Mouse (Mus musculus) kidney, adult 8-10 months (tissue): ENCODE results near the gene Gm13290.
"Not testable (repeated sequence)": the region's sequence is repeated elsewhere in the genome, so short reads cannot be mapped to it uniquely, and the experiment has no call there.

ENCODE experiments used
- DNase-seq, 2 experiments: peaks; one replicate each; pipeline ENCODE4 v3.0.0; 2022

The Gm13290 gene

GRCm38 (mm10) chr4:88773534-88773933 lies at the start of gene Gm13290:
TSS of gene Gm13290 (plus strand) at chr4:88773834.
- not testable (repeated sequence) for DNase-seq

- DNase-seq, result no peak
Measured at GRCm38 (mm10) chr4:88726727-88727126, 46.9 kb upstream of the Gm13290 start.

- peak; percentile 34 to 42 for DNase-seq
Measured at GRCm38 (mm10) chr4:88727324-88727723, 46.3 kb upstream of the Gm13290 start.

- peak; percentile 44 to 81 for DNase-seq
Measured at GRCm38 (mm10) chr4:88738480-88738879, 35.2 kb upstream of the Gm13290 start.

DNA sequence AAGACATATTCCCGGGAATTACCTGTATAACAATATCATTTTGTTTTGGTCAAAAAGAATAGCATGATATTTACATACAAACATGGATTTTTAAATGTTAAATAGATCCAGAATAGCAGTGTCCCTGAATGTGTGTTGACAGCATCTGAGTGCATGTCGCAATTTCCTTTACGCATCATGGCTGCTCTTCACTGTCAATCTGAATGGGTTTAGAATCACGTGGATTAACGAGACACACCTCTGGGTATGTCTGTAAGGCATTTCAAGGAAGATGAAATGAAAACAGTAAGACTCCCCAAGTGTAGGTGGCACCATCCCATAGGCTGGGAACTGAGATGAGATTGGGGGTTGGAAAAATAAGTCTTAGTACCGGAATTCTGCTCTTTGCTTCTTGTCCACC lies 34.6 kb upstream of the Gm13290 start:
- no peak for DNase-seq

DNA sequence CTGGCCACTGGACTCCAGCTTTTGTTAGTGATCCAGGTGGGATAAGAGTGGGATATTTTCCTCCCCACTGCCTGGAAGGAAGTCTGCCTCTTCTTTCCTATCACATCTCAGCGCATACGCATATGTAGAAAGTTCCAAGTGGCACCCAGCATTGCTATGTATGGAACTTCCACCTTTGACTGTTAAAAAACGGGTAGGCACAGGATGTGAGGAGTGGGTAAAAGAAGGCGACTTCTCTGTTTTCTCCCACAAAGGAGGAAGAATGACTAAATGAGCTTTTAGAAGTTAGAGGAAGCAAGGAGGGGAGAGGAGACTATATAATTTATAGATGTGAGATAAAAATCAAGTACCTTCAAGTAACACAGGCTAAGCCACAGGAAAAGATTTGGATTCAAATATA lies 32.2 kb upstream of the Gm13290 start:
- no peak for DNase-seq

DNA sequence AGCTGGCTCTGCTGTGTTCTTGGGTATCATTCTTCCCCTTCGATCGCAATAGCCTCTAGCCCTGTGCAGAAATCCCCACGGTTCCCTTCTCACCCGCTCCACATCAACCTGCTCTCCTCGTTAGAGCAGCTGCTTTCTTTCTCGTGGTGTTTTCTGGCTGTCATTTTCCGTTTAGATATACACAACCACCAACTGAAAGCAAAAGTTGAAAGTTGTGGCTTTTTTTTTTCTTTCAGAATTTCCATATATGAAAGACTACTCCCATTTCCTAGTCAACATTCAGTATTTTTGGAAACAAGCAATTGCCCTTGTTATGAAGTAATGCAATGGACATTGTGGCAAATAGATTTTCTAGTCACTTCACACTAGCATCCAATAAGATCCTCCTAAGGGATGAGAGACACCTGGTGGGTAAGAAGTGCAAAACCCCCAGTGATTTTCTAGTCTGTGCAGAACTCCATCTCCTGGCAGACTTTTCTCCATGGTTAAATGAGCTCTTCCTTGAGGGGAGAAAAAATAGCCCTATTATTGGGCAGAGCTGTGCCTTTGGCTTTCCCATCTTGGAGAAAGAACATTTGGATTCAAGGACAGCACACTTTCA lies 30.8 kb upstream of the Gm13290 start:
- DNase-seq, result no peak

DNA sequence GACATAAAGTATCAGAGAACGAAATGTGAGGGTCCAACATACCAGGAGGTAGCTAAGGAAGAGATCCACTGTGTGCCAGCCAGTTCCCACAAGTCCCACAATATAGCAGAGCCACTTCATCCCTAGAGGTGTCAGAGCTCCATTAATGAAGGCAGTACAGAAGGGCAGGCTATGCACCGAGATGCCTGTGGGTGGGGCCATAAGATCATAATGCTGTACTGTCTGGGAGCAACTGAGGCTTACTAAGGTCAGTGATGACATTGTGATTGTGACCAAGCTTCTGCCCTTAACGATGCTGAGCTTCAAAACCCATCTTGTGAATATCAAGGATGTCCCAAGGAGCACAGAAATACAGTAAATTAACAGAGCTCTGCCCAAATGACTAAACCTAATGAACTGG lies 29.4 kb upstream of the Gm13290 start:
- no peak for DNase-seq

- no peak for DNase-seq
Measured at GRCm38 (mm10) chr4:88749926-88750325, 23.7 kb upstream of the Gm13290 start.

GRCm38 (mm10) chr4:88754818-88755340 lies 18.8 kb upstream of the Gm13290 start, which contains the start of gene Gm13271:
TSS of gene Gm13271 (plus strand) at chr4:88754868.
- peak; percentile 67 to 71 for DNase-seq

GRCm38 (mm10) chr4:88756581-88757513 lies 16.8 kb upstream of the Gm13290 start:
- DNase-seq, result peak in 1 of 2 experiments; percentile 12

DNA sequence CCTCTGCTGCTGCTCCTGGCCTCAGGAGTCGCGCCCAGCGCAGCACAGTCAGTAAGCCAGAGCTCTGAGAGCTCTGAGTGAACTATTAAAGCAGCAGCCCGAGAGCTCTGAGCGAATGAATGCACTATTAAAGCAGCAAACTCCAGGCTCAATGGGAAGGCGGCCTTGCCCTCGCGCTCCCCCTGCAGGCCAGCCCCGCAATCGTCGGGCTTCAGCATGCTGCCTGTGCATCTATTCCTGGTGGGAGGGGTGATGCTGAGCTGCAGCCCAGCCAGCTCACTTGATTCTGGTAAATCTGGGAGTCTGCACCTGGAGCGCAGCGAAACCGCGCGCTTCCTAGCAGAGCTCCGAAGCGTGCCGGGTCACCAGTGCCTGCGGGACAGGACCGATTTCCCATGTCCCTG lies 16.0 kb upstream of the Gm13290 start:
- DNase-seq, result peak; percentile 90 to 93

GRCm38 (mm10) chr4:88758751-88759150 lies 14.9 kb upstream of the Gm13290 start:
- DNase-seq, result not testable (repeated sequence)

- peak; percentile 33 to 42 for DNase-seq
Measured at GRCm38 (mm10) chr4:88759610-88760268, 13.9 kb upstream of the Gm13290 start, which contains the start of gene Gm13283. TSS of gene Gm13283 (plus strand) at chr4:88760119.

DNA sequence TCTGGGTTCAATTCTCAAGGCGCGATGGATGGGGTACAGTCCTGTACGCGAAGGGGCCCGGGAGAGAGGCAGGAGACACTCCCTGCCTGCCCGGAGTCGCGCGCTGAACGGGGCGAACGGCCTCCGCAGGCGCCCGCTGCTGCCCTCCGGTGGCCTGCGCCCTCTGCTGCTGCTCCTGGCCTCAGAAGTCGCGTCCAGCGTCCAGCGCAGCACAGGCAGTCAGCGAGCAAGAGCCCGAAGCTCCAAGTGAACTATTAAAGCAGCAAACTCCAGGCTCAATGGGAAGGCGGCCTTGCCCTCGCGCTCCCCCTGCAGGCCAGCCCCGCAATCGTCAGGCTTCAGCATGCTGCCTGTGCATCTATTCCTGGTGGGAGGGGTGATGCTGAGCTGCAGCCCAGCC lies 13.2 kb upstream of the Gm13290 start:
- DNase-seq, result peak; percentile 85

DNA sequence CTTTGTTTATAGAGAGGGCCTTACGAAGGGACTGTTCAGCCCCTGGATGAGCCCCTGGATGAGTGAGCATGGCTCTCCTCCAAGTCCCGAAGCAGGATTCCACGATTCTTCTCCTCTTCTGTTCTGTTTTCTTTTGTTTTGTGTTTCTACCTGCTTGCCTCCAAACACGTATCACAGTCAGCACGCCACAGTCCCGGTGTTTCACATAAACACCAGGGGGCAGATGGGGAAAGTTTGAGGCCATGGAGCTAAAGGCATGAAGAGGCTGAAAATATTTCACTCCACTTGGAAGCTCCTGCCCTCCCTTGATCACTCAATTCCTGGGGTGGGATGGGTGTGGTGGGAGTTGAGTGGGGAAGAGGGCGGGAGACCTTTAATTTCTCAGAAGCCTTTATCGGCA lies 11.9 kb upstream of the Gm13290 start:
- DNase-seq, result peak; percentile 57 to 63

- not testable (repeated sequence) for DNase-seq
Measured at GRCm38 (mm10) chr4:88762341-88762740, 11.3 kb upstream of the Gm13290 start.

DNA sequence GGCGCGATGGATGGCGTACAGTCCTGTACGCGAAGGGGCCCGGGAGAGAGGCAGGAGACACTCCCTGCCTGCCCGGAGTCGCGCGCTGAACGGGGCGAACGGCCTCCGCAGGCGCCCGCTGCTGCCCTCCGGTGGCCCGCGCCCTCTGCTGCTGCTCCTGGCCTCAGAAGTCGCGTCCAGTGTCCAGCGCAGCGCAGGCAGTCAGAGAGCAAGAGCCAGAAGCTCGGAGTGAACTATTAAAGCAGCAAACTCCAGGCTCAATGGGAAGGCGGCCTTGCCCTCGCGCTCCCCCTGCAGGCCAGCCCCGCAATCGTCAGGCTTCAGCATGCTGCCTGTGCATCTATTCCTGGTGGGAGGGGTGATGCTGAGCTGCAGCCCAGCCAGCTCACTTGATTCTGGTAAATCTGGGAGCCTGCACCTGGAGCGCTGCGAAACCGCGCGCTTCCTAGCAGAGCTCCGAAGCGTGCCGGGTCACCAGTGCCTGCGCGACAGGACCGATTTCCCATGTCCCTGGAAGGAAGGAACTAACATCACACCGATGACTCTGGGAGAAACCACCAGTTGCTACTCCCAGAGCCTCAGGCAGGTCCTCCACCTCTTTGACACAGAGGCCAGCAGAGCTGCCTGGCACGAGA lies 10.1 kb upstream of the Gm13290 start:
- DNase-seq, result peak; percentile 70 to 79

DNA sequence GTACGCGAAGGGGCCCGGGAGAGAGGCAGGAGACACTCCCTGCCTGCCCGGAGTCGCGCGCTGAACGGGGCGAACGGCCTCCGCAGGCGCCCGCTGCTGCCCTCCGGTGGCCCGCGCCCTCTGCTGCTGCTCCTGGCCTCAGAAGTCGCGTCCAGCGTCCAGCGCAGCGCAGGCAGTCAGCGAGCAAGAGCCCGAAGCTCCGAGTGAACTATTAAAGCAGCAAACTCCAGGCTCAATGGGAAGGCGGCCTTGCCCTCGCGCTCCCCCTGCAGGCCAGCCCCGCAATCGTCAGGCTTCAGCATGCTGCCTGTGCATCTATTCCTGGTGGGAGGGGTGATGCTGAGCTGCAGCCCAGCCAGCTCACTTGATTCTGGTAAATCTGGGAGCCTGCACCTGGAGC lies 3.0 kb downstream of the Gm13290 start, which contains the start of gene Gm13289:
Gene Gm13289 (plus strand): TSS at position 301 of the 400 bp plus-strand sequence.
- DNase-seq, result not testable (repeated sequence)

DNA sequence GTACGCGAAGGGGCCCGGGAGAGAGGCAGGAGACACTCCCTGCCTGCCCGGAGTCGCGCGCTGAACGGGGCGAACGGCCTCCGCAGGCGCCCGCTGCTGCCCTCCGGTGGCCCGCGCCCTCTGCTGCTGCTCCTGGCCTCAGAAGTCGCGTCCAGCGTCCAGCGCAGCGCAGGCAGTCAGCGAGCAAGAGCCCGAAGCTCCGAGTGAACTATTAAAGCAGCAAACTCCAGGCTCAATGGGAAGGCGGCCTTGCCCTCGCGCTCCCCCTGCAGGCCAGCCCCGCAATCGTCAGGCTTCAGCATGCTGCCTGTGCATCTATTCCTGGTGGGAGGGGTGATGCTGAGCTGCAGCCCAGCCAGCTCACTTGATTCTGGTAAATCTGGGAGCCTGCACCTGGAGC lies 5.9 kb downstream of the Gm13290 start, which contains the start of gene Gm13272:
Gene Gm13272 (plus strand): TSS at position 301 of the 400 bp plus-strand sequence.
- DNase-seq, result not testable (repeated sequence)

DNA sequence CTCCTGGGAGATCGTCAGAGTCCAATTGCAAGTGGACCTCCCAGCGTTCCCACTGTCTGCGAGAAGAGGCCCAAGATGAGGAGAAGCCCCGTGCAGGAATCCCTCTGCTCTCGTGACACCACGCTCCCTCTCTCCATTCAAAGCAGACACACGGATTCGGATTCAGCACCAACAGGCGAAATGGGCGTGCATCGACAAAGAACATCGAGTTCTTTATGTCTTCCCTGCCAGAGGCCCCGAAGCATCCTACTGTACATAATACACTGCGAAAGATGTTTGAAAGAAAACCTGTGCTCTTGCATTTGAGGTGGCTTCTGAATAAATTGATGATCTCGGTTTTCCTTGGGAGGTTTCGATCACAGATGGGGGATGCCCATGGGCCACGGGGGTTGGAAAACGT lies 6.7 kb downstream of the Gm13290 start:
- DNase-seq, result not testable (repeated sequence)

- not testable (repeated sequence) for DNase-seq
Measured at GRCm38 (mm10) chr4:88781831-88782230, 8.2 kb downstream of the Gm13290 start, which contains the start of gene Ifnz. TSS of gene Ifnz (plus strand) at chr4:88782131.
